Mouse (Mus musculus): Measurements from ENCODE around the gene Gm8298.
A peak's percentile ranks its signal among the peaks of the same experiment; 100 is the strongest.
"Not testable (repeated sequence)": the region's sequence is repeated elsewhere in the genome, so short reads cannot be mapped to it uniquely, and the experiment has no call there.

Gene Gm8298

GRCm38 (mm10) chr3:59860751-59861150 lies at the start of gene Gm8298:
Gene Gm8298 (plus strand): TSS chr3:59861051.
- no peak for DNase-seq

DNA sequence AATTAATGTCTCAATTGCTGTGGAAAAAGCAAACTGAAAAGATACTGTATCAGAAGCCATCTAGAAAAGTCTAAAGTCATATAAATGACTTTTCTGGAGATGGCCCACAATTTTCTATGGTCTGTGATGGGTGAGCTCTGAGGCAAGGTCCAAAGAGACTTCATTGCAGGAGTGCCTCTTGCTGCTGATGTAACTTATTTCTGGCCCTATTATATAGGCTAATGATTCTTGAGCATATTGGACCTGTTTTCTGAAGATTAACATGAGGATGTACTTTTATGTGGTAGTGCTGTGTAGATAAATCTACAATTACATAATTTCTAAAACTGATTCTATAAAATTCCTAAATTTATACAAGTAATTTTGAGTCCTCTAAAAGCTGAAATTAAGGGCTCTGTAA lies 47.7 kb upstream of the Gm8298 start:
- no peak for DNase-seq

DNA sequence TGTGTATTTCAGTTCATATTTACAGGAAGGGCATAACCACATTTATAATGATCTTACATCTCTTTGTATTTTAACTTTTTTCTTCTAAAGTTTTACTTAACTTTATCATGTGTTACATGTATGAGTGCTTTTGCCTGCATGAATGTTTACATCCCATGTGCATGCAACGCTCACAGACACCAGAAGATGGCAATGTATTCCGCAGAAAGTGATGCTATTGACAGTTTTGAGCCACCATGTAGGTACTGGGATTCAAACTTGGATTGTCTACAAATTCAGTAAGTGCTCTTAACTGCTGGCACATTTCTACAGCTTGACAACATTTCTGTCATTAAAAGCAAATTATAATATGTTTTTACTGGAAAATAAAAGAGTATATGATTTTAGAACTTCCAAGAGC lies 9.9 kb downstream of the Gm8298 start:
- peak; percentile 54 for DNase-seq

- not testable (repeated sequence) for DNase-seq
Observed at GRCm38 (mm10) chr3:59877601-59878000, 16.8 kb downstream of the Gm8298 start.

DNA sequence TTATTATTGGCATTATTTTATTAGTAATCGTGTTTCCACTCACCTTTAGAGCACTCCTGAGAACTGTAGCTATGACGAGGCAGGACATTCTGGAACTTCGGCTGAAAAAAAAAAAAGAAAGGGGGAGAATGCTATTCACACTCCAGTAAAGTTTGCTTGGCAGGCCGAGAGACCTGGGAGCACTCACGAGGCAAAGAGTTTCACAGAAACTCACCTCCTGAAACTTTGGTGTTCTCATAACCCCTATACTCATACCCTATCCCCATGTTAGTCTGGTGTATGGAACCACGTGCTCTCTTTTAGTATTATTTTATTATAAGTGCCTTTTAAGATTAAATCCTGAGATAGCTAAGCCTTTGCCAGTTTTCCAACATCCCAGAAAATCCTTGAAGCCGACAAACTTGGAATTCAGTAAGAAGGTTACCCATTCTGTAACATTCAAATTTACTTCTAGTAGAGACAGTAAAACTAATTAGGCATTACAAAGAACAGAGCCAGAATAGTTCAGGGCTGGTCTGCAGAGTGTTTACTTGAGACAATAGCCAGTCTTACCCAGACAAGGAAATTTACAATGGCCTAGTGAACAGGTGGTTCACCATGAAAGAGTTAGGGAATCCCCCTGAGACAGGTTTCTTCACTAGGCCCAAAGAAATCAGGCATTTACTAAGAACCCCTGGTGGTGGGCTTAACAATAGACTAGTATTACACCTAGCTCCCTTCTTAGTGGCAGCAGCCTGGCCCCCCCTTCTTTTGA lies 19.1 kb downstream of the Gm8298 start:
- not testable (repeated sequence) for DNase-seq

GRCm38 (mm10) chr3:59893276-59893675 lies 32.4 kb downstream of the Gm8298 start:
- DNase-seq = no peak

DNA sequence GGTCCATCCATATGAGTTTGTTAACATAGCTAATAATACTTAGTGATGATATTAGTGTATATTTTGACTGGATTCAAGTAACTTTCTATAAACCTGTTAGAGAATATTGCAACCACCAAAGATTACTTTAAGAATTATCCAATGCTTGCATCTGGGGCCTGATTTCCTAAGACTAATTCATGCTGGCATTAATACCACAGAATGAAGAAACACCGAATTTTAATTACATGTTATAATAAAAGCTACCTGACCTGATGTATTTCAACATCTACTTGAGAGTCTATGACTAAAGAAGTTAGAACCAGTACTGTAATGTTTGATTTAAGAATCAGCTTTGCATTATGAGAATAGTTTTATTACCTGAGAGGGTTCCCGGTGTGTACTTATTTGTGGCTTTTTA lies 64.1 kb downstream of the Gm8298 start, which contains the start of gene C130079G13Rik:
TSS of gene C130079G13Rik (plus strand) at position 301 of the 400 bp plus-strand sequence.
- DNase-seq = no peak
